Mouse (Mus musculus) lung, embryonic 14.5 days (tissue): ENCODE results near the gene Ccdc96. TPM values are rescaled to one million over a fixed set of nuclear protein-coding genes. Genes with fewer than 3 reads are reported as not detected.
A peak's percentile ranks its signal among the peaks of the same experiment; 100 is the strongest.

Experiments used
- ATAC-seq: fragments of 200-750 bp; cut with Nextera tagmentation; 2 replicates; pipeline ENCODE4 v1.8.0; 2017; ENCODE audit warnings: mild to moderate bottlenecking, moderate TSS enrichment, moderate library complexity; ENCODE audit not compliant: insufficient read depth
- DNase-seq: peaks from one replicate; pipeline ENCODE4 v3.0.0-alpha.2; 2015
- H3K27ac ChIP-seq: fragments of 300-500 bp; sonication (generic); 2 replicates; pipeline ENCODE4 v1.5.1; 2014; ENCODE audit warnings: low read depth, mild to moderate bottlenecking, moderate library complexity
- H3K27me3 ChIP-seq: fragments of 300-500 bp; sonication (generic); 2 replicates; pipeline ENCODE4 v1.6.1; 2014; ENCODE audit warnings: low read length, control low read depth; ENCODE audit not compliant: insufficient read depth
- H3K36me3 ChIP-seq: fragments of 300-500 bp; sonication (generic); 2 replicates; pipeline ENCODE4 v1.6.1; 2014; ENCODE audit warnings: control low read depth; ENCODE audit not compliant: insufficient read depth
- H3K4me1 ChIP-seq: fragments of 300-500 bp; sonication (generic); 2 replicates; pipeline ENCODE4 v1.6.1; 2014; ENCODE audit warnings: antibody characterized with exemption, control low read depth; ENCODE audit not compliant: insufficient read depth
- H3K4me2 ChIP-seq: fragments of 300-500 bp; sonication (generic); 2 replicates; pipeline ENCODE4 v1.6.1; 2014; ENCODE audit warnings: mild to moderate bottlenecking
- H3K4me3 ChIP-seq: fragments of 300-500 bp; sonication (generic); 2 replicates; pipeline ENCODE4 v1.5.1; 2014; ENCODE audit warnings: low read depth, low read length
- H3K9ac ChIP-seq: fragments of 300-500 bp; sonication (generic); 2 replicates; pipeline ENCODE4 v1.6.1; 2014
- H3K9me3 ChIP-seq: fragments of 300-500 bp; sonication (generic); 2 replicates; pipeline ENCODE4 v1.6.1; 2016; ENCODE audit warnings: low read depth, low read length, control low read depth
- CTCF ChIP-seq: IDR thresholded peaks from 2 replicates; pipeline ENCODE4 v1.5.1; 2016; ENCODE audit warnings: antibody characterized with exemption, low read depth
- WGBS: fragments of 180-500 bp; shearing (Covaris S2); extraction: QIAGEN DNeasy Blood & Tissue Kit; methylation state at CpG from one replicate; pipeline ENCODE4 v1.1.7; 2014; 5-methylcytosine and 5-hydroxymethylcytosine counted together
- polyA plus RNA-seq: library from polyadenylated mRNA; unstranded; fragments of >200 nt; fragmentation: Nextera tagmentation; extraction: Ambion mirVana; gene quantifications from 2 replicates; pipeline ENCODE4 v1.2.1, GENCODE M21; 2014

Gene Ccdc96
- polyA plus RNA-seq, 1 experiment from 2014 or later = 0.28 TPM

- H3K27me3 ChIP-seq = no peaks in the 10 kb centered on the region
- TF ChIP-seq CTCF = peak; percentile 80
- WGBS = 82% methylated on average over 5 of the region's 5 CpGs
- H3K4me3 ChIP-seq = no peak overlapping the region
- no peak overlapping the region for H3K4me2 ChIP-seq
- H3K36me3 ChIP-seq = peaks cover 65% of the 10 kb centered on the region
- DNase-seq = peak; percentile 82
- ATAC-seq = peak; percentile 54; the same call in 1 of the 2 replicates
- H3K9ac ChIP-seq = no peak overlapping the region
- H3K4me1 ChIP-seq = no peaks in the 10 kb centered on the region
- H3K27ac ChIP-seq = no peak overlapping the region
- no peaks in the 10 kb centered on the region for H3K9me3 ChIP-seq
These were observed 10.1 kb upstream of the Ccdc96 start for GRCm38 (mm10) chr5:36474283-36474682.

GRCm38 (mm10) chr5:36477486-36477885 is 6.9 kb upstream of the Ccdc96 start:
- DNase-seq = no peak
- ATAC-seq = no peak
- TF ChIP-seq CTCF = no peak
- Histone ChIP-seq H3K27ac (no peak overlapping the region), H3K4me1 (no peaks in the 10 kb centered on the region; the same call in 1 of the 2 replicates), H3K4me3 (no peak overlapping the region), H3K4me2 (no peak overlapping the region), H3K9me3 (no peaks in the 10 kb centered on the region), H3K27me3 (no peaks in the 10 kb centered on the region), H3K9ac (no peak overlapping the region), H3K36me3 (peaks cover 33% of the 10 kb centered on the region)
- WGBS = 92% methylated on average over 3 of the region's 3 CpGs

GRCm38 (mm10) chr5:36478540-36479420 is 5.6 kb upstream of the Ccdc96 start:
- Histone ChIP-seq H3K27ac (no peak overlapping the region), H3K4me1 (peaks cover 7% of the 10 kb centered on the region), H3K4me2 (no peak overlapping the region), H3K36me3 (peaks cover 23% of the 10 kb centered on the region; the same call in 1 of the 2 replicates), H3K4me3 (no peak overlapping the region), H3K9ac (no peak overlapping the region), H3K27me3 (no peaks in the 10 kb centered on the region), H3K9me3 (no peaks in the 10 kb centered on the region)
- WGBS = 83% methylated on average over 6 of the region's 6 CpGs
- ATAC-seq = no peak
- no peak for TF ChIP-seq CTCF
- DNase-seq = no peak

- 70% methylated on average over 2 of the region's 2 CpGs for WGBS
These were observed 4.7 kb upstream of the Ccdc96 start for GRCm38 (mm10) chr5:36479735-36480134.

GRCm38 (mm10) chr5:36480398-36480797 is 4.0 kb upstream of the Ccdc96 start:
- Histone ChIP-seq H3K9ac (no peak overlapping the region), H3K27me3 (peaks cover 4% of the 10 kb centered on the region), H3K36me3 (peaks cover 13% of the 10 kb centered on the region; the same call in 1 of the 2 replicates), H3K4me3 (no peak overlapping the region), H3K9me3 (no peaks in the 10 kb centered on the region), H3K4me2 (no peak overlapping the region), H3K27ac (no peak overlapping the region), H3K4me1 (peaks cover 7% of the 10 kb centered on the region)
- ATAC-seq = no peak
- no peak for TF ChIP-seq CTCF
- 92% methylated on average over 4 of the region's 4 CpGs for WGBS
- no peak for DNase-seq

More at GRCm38 (mm10) chr5:36479735-36480134, 4.7 kb upstream of the Ccdc96 start:
- DNase-seq (no peak), ATAC-seq (no peak)
- Histone ChIP-seq H3K36me3 (peaks cover 17% of the 10 kb centered on the region; the same call in 1 of the 2 replicates), H3K9me3 (no peaks in the 10 kb centered on the region), H3K4me1 (peaks cover 7% of the 10 kb centered on the region), H3K27ac (no peak overlapping the region), H3K4me2 (no peak overlapping the region), H3K27me3 (no peaks in the 10 kb centered on the region), H3K9ac (no peak overlapping the region), H3K4me3 (no peak overlapping the region)
- no peak for TF ChIP-seq CTCF

- Histone ChIP-seq H3K9me3 (no peaks in the 10 kb centered on the region), H3K27ac (no peak overlapping the region), H3K4me3 (no peak overlapping the region), H3K27me3 (peaks cover 11% of the 10 kb centered on the region), H3K4me2 (no peak overlapping the region), H3K9ac (no peak overlapping the region), H3K36me3 (peaks cover 6% of the 10 kb centered on the region; the same call in 1 of the 2 replicates), H3K4me1 (peaks cover 7% of the 10 kb centered on the region)
- ATAC-seq = no peak
- no peak for DNase-seq
- WGBS = 61% methylated on average over 1 of the region's 1 CpGs
- no peak for TF ChIP-seq CTCF
These were observed 3.3 kb upstream of the Ccdc96 start for GRCm38 (mm10) chr5:36481114-36481513.

GRCm38 (mm10) chr5:36483203-36484101 is 936 bp upstream of the Ccdc96 start:
- no peaks in the 10 kb centered on the region for H3K36me3 ChIP-seq
- no peaks in the 10 kb centered on the region for H3K9me3 ChIP-seq
- no peak overlapping the region for H3K27ac ChIP-seq
- peak overlapping the region; percentile 92 for H3K4me2 ChIP-seq
- peaks cover 7% of the 10 kb centered on the region for H3K4me1 ChIP-seq
- ATAC-seq (peak; percentile 70), DNase-seq (peak; percentile 7)
- H3K4me3 ChIP-seq = peak overlapping the region; percentile 89
- no peak for TF ChIP-seq CTCF
- H3K27me3 ChIP-seq = peaks cover 18% of the 10 kb centered on the region
- WGBS = under 1% methylated on average over 58 of the region's 58 CpGs
- peak overlapping the region; percentile 87 for H3K9ac ChIP-seq
